Mouse (Mus musculus) midbrain, embryonic 16.5 days (tissue): ENCODE results near the gene Krtap1-5. TPM values are rescaled to one million over a fixed set of nuclear protein-coding genes. Genes with fewer than 3 reads are reported as not detected.

Experiments
- ATAC-seq: fragments of 200-750 bp; cut with Nextera tagmentation; 2 replicates; pipeline ENCODE4 v1.8.0; 2017; ENCODE audit warnings: moderate TSS enrichment
- H3K27ac ChIP-seq: fragments of 300-500 bp; sonication (generic); 2 replicates; pipeline ENCODE4 v1.5.1; 2014; ENCODE audit warnings: mild to moderate bottlenecking, low read length, mixed read lengths
- H3K27me3 ChIP-seq: fragments of 300-500 bp; sonication (generic); 2 replicates; pipeline ENCODE4 v1.6.1; 2014; ENCODE audit warnings: low read depth, low read length, mixed read lengths; ENCODE audit not compliant: control insufficient read depth, insufficient read depth
- H3K36me3 ChIP-seq: fragments of 300-500 bp; sonication (generic); 2 replicates; pipeline ENCODE4 v1.6.1; 2014; ENCODE audit warnings: mild to moderate bottlenecking, low read length, moderate library complexity, mixed read lengths; ENCODE audit not compliant: control insufficient read depth, insufficient read depth
- H3K4me1 ChIP-seq: fragments of 300-500 bp; sonication (generic); 2 replicates; pipeline ENCODE4 v1.6.1; 2014; ENCODE audit warnings: mild to moderate bottlenecking, low read length, mixed read lengths; ENCODE audit not compliant: control insufficient read depth, insufficient read depth
- H3K4me2 ChIP-seq: fragments of 300-500 bp; sonication (generic); 2 replicates; pipeline ENCODE4 v1.6.1; 2014; ENCODE audit warnings: mild to moderate bottlenecking, low read length, mixed read lengths
- H3K4me3 ChIP-seq: fragments of 300-500 bp; sonication (generic); 2 replicates; pipeline ENCODE4 v1.5.1; 2014; ENCODE audit warnings: low read depth, mild to moderate bottlenecking, low read length, moderate library complexity, mixed read lengths
- H3K9ac ChIP-seq: fragments of 300-500 bp; sonication (generic); 2 replicates; pipeline ENCODE4 v1.6.1; 2014; ENCODE audit warnings: low read depth, low read length, mixed read lengths
- H3K9me3 ChIP-seq: fragments of 300-500 bp; sonication (generic); replicated peaks from 2 replicates; pipeline ENCODE4 v1.6.1; 2014; ENCODE audit warnings: mild to moderate bottlenecking, low read length, mixed read lengths; ENCODE audit not compliant: control insufficient read depth, poor library complexity, severe bottlenecking
- WGBS: fragments of 180-500 bp; shearing (Covaris S2); extraction: QIAGEN DNeasy Blood & Tissue Kit; methylation state at CpG from one replicate; pipeline ENCODE4 v1.1.7; 2014; 5-methylcytosine and 5-hydroxymethylcytosine counted together
- polyA plus RNA-seq: library from polyadenylated mRNA; unstranded; fragments of >200 nt; fragmentation: Nextera tagmentation; extraction: Ambion mirVana; gene quantifications from 2 replicates; pipeline ENCODE4 v1.2.1, GENCODE M21; 2015

The Krtap1-5 gene
- polyA plus RNA-seq, 1 experiment from 2014 or later: not detected

DNA sequence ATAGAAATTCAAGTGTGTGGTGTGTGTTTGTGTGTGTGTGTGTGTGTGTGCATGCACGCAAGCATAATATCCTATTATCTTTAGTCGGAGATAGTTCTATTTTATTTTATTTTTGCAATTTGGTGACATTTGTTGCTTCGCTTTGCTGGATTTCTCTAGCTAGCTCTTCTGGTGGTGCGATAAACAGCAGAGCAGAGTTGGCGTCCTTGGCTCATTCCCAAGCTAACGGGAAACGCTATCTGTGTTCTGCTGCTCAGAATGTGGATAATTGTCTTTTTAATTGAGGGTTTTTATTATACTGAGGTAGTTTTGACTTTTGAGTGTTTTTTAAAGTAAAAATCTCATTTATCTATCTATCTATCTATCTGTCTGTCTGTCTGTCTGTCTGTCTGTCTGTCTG is 4.3 kb upstream of the Krtap1-5 start:
- H3K27me3 ChIP-seq: no peaks in the 10 kb centered on the region
- no peak overlapping the region for H3K9ac ChIP-seq
- 90% methylated on average over 7 of the region's 7 CpGs for WGBS
- no peaks in the 10 kb centered on the region for H3K36me3 ChIP-seq
- no peak overlapping the region for H3K27ac ChIP-seq
- H3K4me1 ChIP-seq: no peaks in the 10 kb centered on the region
- no peak overlapping the region for H3K4me3 ChIP-seq
- no peak overlapping the region for H3K4me2 ChIP-seq
- no peaks in the 10 kb centered on the region for H3K9me3 ChIP-seq
- no peak for ATAC-seq

DNA sequence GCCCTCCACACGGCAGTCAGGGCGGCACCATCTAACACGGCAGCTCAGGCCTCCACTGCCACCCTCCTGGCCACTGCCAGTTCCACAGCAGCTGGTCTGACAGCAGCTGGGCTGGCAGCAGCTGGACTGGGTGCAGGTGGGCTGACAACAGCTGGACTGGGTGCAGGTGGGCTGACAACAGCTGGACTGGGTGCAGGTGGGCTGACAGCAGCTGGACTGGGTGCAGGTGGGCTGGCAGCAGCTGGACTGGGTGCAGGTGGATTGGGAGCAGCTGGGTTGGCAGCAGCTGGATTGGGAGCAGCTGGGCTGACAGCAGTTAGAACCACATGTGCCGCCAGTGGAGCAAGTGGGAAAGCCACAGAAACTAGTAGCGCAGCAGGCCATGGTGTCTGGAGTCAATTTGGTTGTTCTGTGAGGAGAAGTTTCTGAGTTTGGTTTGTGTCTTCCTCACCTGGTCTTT is 2.5 kb upstream of the Krtap1-5 start, which contains the start of gene Krtap1-4:
TSS of gene Krtap1-4 (minus strand) at position 410 of the 460 bp plus-strand sequence.
- Histone ChIP-seq H3K4me2 (no peak within 1 kb of the TSS), H3K27ac (no peak within 1 kb of the TSS), H3K4me1 (no peaks in the 10 kb centered on the region), H3K4me3 (no peak within 1 kb of the TSS), H3K9ac (no peak within 1 kb of the TSS), H3K9me3 (no peaks in the 10 kb centered on the region), H3K36me3 (no peaks in the 10 kb centered on the region), H3K27me3 (no peaks in the 10 kb centered on the region)
- WGBS: 82% methylated on average over 5 of the region's 5 CpGs
- ATAC-seq: no peak

DNA sequence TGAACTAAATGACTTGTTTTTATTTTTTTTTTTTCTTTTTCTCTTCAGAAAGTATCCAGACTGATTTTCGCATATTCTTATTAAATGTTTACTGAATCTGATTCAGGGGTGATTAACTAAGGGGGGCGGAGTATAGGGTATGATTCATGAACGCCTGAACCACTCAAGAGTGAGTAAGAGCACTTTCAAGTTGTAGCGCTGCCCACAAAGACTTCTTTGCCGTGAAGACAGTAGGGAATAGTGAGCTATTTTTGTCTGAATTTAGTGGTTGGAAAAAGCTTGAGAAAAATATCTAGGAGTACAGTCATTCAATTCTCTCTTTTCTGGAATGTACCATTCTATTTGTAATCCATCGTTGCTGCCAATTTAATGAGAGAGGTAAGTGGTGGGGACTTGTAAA is 748 bp upstream of the Krtap1-5 start:
- Histone ChIP-seq H3K36me3 (no peaks in the 10 kb centered on the region), H3K27me3 (no peaks in the 10 kb centered on the region), H3K4me3 (no peak overlapping the region), H3K9me3 (no peaks in the 10 kb centered on the region), H3K4me1 (no peaks in the 10 kb centered on the region), H3K9ac (no peak overlapping the region), H3K4me2 (no peak overlapping the region), H3K27ac (no peak overlapping the region)
- WGBS: 85% methylated on average over 6 of the region's 6 CpGs
- no peak for ATAC-seq

DNA sequence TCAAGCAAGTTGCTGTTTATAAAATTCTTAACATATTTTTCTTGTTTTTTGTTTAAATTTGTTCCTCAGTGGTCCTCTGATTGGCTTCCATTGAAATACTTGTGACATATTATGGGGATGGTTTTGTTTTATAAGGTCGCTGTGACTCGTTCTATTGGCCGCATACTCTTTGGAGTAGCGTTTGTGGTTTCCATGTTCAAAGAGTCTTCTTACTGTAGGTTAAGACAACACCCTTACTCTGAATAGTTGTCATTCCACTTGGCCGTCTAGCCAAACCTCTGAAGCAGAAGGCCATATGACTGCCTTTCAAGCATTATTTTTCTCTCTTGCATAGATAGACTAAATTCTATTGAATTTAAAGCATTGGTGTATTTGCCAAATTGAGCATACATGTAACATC is 235 bp upstream of the Krtap1-5 start:
- no peak for ATAC-seq
- H3K27me3 ChIP-seq: no peaks in the 10 kb centered on the region
- no peak overlapping the region for H3K4me3 ChIP-seq
- H3K4me2 ChIP-seq: no peak overlapping the region
- H3K9me3 ChIP-seq: no peaks in the 10 kb centered on the region
- H3K9ac ChIP-seq: no peak overlapping the region
- no peaks in the 10 kb centered on the region for H3K4me1 ChIP-seq
- H3K36me3 ChIP-seq: no peaks in the 10 kb centered on the region
- no peak overlapping the region for H3K27ac ChIP-seq
- 95% methylated on average over 5 of the region's 5 CpGs for WGBS

DNA sequence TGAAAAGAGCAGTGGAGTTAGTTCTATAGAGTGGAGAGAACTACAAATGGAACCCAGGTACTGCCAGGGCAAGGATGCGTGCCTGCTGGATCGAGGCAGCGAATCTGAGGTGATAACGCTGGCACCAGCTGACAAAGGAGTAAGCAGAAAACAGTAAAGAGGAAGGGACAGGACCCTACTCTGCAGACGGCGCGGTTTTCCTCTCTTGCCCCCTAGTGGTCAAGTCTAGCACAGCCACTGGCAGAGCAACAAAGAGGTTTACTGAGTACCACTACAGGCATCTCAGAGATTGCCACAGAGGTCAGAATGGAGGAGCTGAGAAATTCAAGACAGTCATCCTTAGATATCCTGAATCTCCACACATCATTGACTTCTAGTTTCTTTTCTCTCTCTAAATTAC is 6.7 kb downstream of the Krtap1-5 start:
- no peaks in the 10 kb centered on the region for H3K36me3 ChIP-seq
- H3K27me3 ChIP-seq: no peaks in the 10 kb centered on the region
- H3K9ac ChIP-seq: no peak overlapping the region
- peak overlapping the region; percentile 7; the same call in 1 of the 2 replicates for H3K4me3 ChIP-seq
- no peaks in the 10 kb centered on the region for H3K9me3 ChIP-seq
- H3K4me1 ChIP-seq: no peaks in the 10 kb centered on the region
- H3K4me2 ChIP-seq: peak overlapping the region; percentile 40
- H3K27ac ChIP-seq: no peak overlapping the region
- peak; percentile 51; the same call in 1 of the 2 replicates for ATAC-seq
- WGBS: 1% methylated on average over 7 of the region's 7 CpGs

DNA sequence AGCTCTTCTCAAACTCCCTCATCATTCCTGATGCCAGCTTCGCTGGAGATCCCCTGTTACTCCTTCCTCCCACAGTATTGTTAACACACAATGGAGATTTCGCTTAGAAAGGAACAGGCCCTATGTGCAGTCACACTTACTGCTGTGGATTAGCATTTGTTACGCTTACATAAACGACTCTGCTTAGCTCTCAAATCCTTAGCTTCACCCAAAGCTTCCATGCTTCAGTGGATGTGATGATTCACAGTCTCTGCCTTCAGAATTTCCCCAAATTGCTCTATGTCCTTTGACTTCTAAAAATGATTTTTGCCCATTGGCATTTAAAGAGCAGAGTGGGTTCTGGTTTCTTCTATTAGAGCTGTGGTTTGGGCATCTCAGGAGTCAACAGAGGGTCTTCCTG is 7.7 kb downstream of the Krtap1-5 start:
- Histone ChIP-seq H3K36me3 (no peaks in the 10 kb centered on the region), H3K4me1 (no peaks in the 10 kb centered on the region), H3K27ac (no peak overlapping the region), H3K9me3 (no peaks in the 10 kb centered on the region), H3K4me2 (no peak overlapping the region), H3K4me3 (no peak overlapping the region), H3K27me3 (no peaks in the 10 kb centered on the region), H3K9ac (no peak overlapping the region)
- no peak for ATAC-seq
- 14% methylated on average over 4 of the region's 4 CpGs for WGBS

DNA sequence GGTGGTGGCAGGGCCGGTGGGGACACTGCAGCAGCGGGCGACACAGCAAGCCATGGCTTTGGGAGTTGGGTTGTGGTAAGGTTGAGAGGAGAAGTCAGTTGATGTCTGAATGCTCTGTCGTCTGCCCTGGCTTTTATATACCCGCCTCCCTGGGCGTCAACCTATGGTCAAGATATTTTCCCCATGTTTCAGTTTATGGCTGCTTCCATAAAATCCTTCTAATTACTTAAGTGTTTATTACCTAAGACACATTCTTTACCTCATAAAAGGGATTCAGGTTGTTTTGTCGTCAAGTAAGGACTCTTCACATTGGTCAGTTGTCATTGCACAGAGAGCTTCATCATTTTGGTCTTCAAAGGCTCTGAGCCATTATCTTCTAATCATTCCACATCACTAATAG is 14.3 kb downstream of the Krtap1-5 start, which contains the start of gene Krtap3-1:
TSS of gene Krtap3-1 (minus strand) at position 101 of the 400 bp plus-strand sequence.
- Histone ChIP-seq H3K36me3 (no peaks in the 10 kb centered on the region), H3K9ac (no peak within 1 kb of the TSS), H3K27me3 (no peaks in the 10 kb centered on the region), H3K4me3 (no peak within 1 kb of the TSS), H3K9me3 (no peaks in the 10 kb centered on the region), H3K4me1 (no peaks in the 10 kb centered on the region), H3K4me2 (no peak within 1 kb of the TSS), H3K27ac (no peak within 1 kb of the TSS)
- ATAC-seq: no peak
- 95% methylated on average over 7 of the region's 7 CpGs for WGBS

DNA sequence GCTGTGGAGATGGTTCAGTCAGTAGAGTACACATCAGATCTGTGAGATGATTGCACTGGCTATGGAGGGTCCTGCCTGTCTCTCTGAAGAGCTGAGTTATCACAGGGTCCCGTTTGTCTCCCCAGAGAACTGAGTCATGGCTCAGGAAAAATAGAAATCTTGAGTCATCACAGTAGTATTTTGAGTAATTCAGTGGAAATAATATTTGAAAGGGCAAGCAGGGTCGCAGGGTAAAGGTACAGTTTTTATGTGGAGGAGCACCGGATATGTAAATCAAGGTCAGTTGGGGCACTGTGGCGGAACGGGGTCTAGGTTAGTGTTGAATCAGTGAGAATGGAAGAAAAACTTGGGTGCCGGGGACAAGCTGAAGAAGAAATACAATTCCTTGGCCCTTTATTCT is 18.2 kb downstream of the Krtap1-5 start:
- WGBS: 86% methylated on average over 6 of the region's 6 CpGs
- Histone ChIP-seq H3K36me3 (no peaks in the 10 kb centered on the region), H3K27ac (no peak overlapping the region), H3K9me3 (no peaks in the 10 kb centered on the region), H3K4me2 (no peak overlapping the region), H3K27me3 (no peaks in the 10 kb centered on the region), H3K4me1 (no peaks in the 10 kb centered on the region), H3K9ac (no peak overlapping the region), H3K4me3 (no peak overlapping the region)
- no peak for ATAC-seq

DNA sequence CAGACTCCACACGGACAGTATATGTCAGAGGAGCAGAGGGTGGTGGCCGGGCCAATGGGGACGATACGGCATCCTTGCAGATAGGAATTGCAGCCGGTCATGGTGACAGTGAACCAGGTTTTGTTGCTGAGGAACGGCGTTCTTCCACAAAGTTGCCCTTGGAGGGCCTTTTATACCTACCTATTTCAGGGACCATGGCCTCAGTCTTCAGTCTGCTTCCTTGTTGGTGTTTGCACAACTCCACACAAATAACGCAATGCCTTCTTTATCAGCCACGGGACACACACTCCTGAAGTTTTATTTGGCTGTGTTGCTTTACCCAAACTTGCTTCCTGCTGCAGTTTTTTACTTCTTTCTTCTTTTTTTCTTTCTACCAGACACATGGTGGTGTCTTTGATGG is 21.4 kb downstream of the Krtap1-5 start, which contains the start of gene Gm11939:
TSS of gene Gm11939 (minus strand) at position 101 of the 400 bp plus-strand sequence.
- no peak for ATAC-seq
- Histone ChIP-seq H3K4me1 (no peaks in the 10 kb centered on the region), H3K9ac (no peak within 1 kb of the TSS), H3K36me3 (no peaks in the 10 kb centered on the region), H3K4me3 (no peak within 1 kb of the TSS), H3K4me2 (no peak within 1 kb of the TSS), H3K27ac (no peak within 1 kb of the TSS), H3K27me3 (no peaks in the 10 kb centered on the region), H3K9me3 (no peaks in the 10 kb centered on the region)
- 94% methylated on average over 9 of the region's 9 CpGs for WGBS
